Mouse (Mus musculus) liver, embryonic 14.5 days (tissue): ENCODE data around the gene Hba-a1.

Experiments used
- CTCF ChIP-seq: IDR thresholded peaks from 2 replicates; pipeline ENCODE4 v1.5.1; 2016; ENCODE audit warnings: antibody characterized with exemption, low read depth, control low read depth
- EP300 ChIP-seq: IDR thresholded peaks from 2 replicates; pipeline ENCODE4 v1.6.1; 2016; ENCODE audit warnings: antibody characterized with exemption, low read depth

GRCm38 (mm10) chr11:32303455-32303854 lies 20.1 kb downstream of the Hba-a1 start:
- TF ChIP-seq CTCF (no peak), EP300 (no peak)
